Mouse (Mus musculus) cerebellum, adult 11 months (tissue): Measurements from ENCODE around the gene Txnip.

Experiments
- DNase-seq: peaks from one replicate; pipeline ENCODE4 v3.0.0; 2022

Txnip gene

DNA sequence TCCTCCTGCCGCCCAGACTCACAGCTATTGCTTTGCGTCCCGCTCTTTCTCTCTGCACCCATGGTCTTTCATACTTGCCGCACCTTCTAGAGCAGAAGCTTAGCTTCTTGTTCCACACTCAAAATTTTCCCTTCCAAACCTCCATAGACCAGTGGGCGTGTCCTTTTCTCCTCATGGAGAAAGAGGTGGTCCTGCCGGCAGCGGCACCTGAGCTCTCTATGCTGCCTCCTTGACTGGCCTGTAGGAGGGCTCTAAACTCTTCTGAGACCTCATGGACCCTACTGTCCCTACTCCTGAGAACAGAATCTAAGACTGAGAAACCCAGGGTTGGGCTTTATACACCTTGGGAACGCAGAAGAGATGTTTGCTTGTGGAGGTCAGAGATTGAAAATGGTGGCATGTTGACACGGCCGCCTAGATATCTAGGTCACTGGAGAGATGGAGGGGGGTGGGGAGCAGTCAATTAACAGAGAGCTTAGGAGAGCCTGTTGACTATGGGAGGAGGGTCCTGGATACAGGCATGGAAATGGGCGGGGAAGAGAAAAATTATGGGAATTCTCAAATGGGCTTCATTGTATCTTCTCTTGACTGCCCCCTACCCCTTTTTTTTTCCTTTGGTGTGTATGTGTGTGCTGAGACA lies 12.3 kb downstream of the Txnip start:
- no peak for DNase-seq

- no peak for DNase-seq
These were observed 12.9 kb downstream of the Txnip start for GRCm38 (mm10) chr3:96570643-96571042.

DNA sequence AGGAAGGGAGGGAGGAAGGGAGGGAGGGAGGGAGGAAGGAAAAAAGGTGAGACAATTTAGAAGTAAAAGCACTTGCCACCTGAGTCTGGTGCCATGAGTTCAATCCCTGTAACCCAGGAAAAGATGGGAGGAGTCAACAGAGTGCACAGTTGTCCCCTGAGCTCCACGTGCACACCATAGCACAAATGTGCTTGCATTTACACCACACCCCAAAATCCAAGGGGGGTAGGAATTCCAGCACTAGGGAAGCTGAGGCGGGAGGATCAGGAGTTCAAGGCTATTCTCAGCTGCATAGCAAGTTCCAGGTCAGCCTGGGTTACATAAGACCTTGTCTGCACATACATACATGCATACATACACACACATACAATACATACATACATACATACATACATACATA lies 13.6 kb downstream of the Txnip start:
- no peak for DNase-seq

DNA sequence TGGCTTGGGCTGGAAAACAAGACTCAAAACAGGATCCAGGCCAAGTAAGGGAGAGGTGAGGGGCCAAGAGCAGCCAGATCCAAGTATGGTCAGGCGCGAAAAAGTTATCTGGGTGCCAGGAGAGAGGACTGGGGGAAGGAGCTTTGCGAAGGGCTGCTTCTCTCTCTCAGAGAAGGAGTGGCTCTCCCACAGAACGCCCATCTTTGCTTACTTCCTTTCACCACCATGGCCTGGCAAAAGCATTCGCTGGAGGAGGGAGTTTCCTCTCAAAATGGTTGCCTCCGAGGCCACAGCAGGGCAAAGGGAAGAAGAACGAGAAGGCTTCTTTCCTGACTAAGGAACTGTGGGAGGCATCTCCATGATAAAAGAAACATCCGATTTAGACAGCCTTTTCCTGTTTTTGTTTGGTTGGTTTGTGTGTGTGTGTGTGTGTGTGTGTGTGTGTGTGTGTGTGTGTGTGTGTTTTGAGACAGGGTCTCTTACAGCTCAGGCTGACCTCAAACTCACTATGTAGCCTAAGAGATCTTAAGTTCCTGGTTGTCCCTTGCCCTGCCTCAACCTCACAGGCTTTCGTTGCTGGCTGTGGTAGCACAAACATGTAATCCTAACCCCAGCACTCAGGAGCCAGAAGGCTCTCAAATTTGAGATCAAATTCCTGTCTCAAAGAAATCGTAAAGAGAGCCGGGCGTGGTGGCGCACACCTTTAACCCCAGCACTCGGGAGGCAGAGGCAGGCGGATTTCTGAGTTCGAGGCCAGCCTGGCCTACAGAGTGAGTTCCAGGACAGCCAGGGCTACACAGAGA lies 14.3 kb downstream of the Txnip start:
- no peak for DNase-seq

GRCm38 (mm10) chr3:96573611-96574511 lies 16.1 kb downstream of the Txnip start:
- DNase-seq, result no peak

DNA sequence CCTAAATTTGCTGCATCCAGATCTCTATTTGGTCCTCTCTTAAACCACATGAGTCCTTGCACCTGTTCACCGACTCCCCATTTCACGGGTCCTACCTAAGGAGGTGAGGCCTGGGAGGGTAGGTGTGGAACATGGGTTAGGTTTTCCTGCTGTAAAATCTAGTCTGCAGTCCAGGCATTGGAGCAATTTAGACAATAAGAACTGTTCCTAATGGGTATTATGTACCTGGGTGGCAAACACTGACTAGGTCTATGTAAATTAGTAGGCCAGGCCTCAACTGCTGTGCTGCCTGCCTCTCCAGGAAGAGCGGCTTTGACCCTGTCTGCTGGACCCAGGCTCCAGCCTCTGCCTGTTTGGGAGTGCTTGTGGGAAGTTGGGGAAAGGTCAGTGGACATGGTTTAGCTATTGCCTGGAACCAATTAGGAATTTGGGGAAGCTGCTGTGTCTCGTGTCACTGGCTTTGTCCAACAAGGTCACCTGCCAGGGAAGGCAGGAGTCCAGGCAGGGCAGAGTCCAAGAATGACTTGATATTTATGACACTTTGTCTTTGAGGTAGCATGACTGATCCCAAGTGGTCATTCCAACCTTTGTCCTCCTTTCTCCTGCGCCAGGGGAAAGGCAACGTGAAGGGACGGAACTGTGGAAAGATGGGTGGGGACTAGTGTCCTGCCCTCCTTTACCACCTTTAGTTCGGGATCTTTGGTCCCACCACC lies 17.7 kb downstream of the Txnip start:
- no peak for DNase-seq

- DNase-seq, result no peak
These were observed 18.4 kb downstream of the Txnip start for GRCm38 (mm10) chr3:96576005-96576658.

GRCm38 (mm10) chr3:96576690-96577541 lies 19.2 kb downstream of the Txnip start, which contains the start of gene Gm16253:
Gm16253 (plus strand) TSS chr3:96576984.
- peak; percentile 67 for DNase-seq

DNA sequence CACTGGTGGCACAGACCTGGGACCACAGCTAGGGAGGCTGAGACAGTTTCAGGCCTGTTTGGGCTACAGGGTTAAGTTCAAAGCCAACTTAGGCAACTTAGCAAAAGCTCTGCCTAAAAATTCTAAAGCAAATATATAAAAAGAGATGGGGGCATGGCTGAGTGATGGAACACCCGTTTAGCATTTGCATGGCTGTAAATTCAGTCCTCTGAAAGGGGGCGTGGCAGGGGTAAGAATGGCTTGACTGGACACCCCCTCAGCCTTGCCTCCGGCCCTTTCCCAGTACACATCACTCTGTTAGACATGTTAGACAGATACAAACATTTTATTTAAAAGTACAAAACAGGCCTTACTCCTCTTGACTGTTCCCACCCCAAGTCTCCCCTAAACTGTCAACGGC lies 19.8 kb downstream of the Txnip start:
- DNase-seq, result no peak

DNA sequence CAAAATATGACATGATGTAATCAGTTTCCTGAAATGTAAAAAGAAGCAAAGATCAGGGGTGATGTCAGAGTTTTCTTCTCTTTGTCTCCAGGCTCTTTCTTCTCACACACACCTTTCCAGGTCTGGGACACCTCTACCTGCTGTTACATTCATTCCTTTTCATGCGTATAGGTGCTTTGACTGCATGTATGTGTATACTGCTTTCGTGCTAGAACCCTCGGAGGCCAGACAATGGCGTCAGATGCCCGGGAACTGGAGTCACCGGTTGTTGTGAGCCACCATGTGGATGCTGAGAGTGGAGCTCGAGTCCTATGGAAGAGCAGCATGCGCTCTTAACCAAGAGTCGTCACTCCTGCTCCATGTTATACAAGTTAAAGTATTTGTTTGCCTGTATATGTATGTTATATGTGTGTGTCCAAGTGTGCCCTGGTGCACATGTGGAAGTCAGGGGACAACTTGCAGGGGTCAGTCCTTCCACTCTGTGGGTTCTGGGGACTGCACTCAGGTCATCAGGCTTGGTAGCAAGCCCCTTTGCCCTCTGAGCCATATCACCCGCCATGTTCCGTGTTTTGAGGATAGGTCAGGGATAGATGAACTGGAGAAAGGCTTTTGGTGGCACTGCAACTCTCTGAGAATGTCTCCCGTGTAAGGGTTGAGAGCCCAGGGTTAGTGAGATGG lies 20.9 kb downstream of the Txnip start:
- DNase-seq, result no peak

- no peak for DNase-seq
These were observed 21.5 kb downstream of the Txnip start for GRCm38 (mm10) chr3:96579239-96579750.

GRCm38 (mm10) chr3:96579885-96580454 lies 22.2 kb downstream of the Txnip start:
- peak; percentile 89 for DNase-seq

DNA sequence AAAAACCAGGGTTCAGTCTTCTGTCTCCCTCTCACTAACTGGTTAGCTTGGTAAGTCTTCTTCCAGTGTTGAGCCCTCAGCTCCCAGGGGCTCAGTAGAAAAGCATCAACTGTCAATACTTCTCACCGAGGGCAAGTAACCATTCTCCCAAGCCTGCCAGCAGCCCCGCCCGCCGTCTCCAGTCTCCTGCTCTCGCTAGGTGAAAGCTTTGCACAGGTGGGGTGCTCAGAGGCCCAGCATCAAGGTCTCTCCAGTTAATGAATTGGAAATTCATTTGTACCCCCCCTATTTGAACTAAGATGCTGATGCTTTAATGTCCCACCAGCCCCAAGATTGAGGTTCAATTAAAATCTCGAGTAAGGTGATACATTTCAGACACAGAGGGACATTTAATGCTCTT lies 23.4 kb downstream of the Txnip start:
- no peak for DNase-seq

- DNase-seq, result no peak
These were observed 24.2 kb downstream of the Txnip start for GRCm38 (mm10) chr3:96581771-96582515.

DNA sequence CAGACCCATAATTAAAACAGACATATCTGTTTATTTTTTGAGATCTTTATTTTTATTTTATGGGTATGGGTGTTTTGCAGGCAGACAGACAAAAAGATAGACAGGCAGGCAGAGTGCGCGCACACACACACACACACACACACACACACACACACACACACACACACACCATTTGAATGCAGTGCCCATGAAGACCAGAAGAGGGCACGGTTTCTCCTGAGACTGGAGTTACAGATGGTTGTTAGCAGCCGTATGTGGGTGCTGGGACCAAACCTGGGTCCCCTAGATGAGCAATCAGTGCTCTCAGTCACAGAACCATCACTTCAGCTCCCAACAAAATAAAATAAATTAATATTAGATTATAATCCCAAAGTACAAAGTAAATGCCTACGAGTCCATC lies 25.6 kb downstream of the Txnip start:
- DNase-seq, result no peak

GRCm38 (mm10) chr3:96590657-96591056 lies 32.9 kb downstream of the Txnip start:
- no peak for DNase-seq

DNA sequence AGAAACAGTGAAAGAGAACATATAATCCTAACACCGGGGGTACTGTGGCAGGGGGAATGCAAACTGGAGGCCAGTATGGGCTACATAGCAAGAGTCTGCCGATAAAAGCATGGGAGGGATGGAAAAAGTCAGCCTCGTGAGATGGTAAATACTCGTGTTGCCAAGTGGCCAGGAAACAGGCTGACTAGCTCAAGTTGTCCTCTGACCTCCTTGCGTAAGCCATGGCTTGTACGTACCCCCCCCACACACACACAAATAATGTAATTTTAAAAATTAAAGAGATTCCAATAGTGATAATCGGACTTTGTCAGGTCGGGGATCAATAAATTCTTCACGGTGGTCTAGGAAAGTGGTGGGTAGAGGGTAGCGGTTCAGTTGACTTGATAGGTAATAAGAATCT lies 35.6 kb downstream of the Txnip start:
- DNase-seq, result peak; percentile 45

- peak; percentile 95 for DNase-seq
These were observed 36.2 kb downstream of the Txnip start, which contains the start of gene Polr3gl for GRCm38 (mm10) chr3:96593790-96594560. Polr3gl (minus strand) TSS chr3:96594181.
